Mouse (Mus musculus) liver, postnatal 0 days (tissue): ENCODE results near the gene Epas1. TPM values are rescaled to one million over a fixed set of nuclear protein-coding genes. Genes with fewer than 3 reads are reported as not detected.

Experiments
- ATAC-seq: fragments of 200-750 bp; cut with Nextera tagmentation; 2 replicates; pipeline ENCODE4 v1.8.0; 2017; ENCODE audit warnings: mild to moderate bottlenecking, moderate library complexity
- DNase-seq: peaks from one replicate; pipeline ENCODE4 v3.0.0-alpha.2; 2016
- H3K27ac ChIP-seq: fragments of 300-500 bp; sonication (generic); 2 replicates; pipeline ENCODE4 v1.5.1; 2014; ENCODE audit warnings: antibody characterized with exemption, moderate library complexity, mild to moderate bottlenecking, low read depth
- H3K27me3 ChIP-seq: fragments of 300-500 bp; sonication (generic); 2 replicates; pipeline ENCODE4 v1.6.1; 2014; ENCODE audit warnings: low read length, control low read depth, mixed read lengths; ENCODE audit not compliant: insufficient read depth
- H3K36me3 ChIP-seq: fragments of 300-500 bp; sonication (generic); replicated peaks from 2 replicates; pipeline ENCODE4 v1.6.1; 2014; ENCODE audit warnings: mild to moderate bottlenecking, control low read depth, low read length, moderate library complexity, mixed read lengths; ENCODE audit not compliant: insufficient read depth
- H3K4me1 ChIP-seq: fragments of 300-500 bp; sonication (generic); 2 replicates; pipeline ENCODE4 v1.6.1; 2014; ENCODE audit warnings: antibody characterized with exemption, mild to moderate bottlenecking, control low read depth; ENCODE audit not compliant: insufficient read depth
- H3K4me2 ChIP-seq: fragments of 300-500 bp; sonication (generic); 2 replicates; pipeline ENCODE4 v1.6.1; 2014; ENCODE audit warnings: low read depth, mild to moderate bottlenecking, low read length, moderate library complexity, mixed read lengths
- H3K4me3 ChIP-seq: fragments of 300-500 bp; sonication (generic); 2 replicates; pipeline ENCODE4 v1.5.1; 2014; ENCODE audit warnings: low read depth, low read length
- H3K9ac ChIP-seq: fragments of 300-500 bp; sonication (generic); replicated peaks from 2 replicates; pipeline ENCODE4 v1.6.1; 2014; ENCODE audit warnings: mild to moderate bottlenecking, moderate library complexity
- H3K9me3 ChIP-seq: fragments of 300-500 bp; sonication (generic); 2 replicates; pipeline ENCODE4 v1.6.1; 2016; ENCODE audit warnings: mild to moderate bottlenecking, control low read depth, low read length, mixed read lengths
- CTCF ChIP-seq: sonication (generic); IDR thresholded peaks from 2 replicates; pipeline ENCODE4 v1.5.1; 2016; ENCODE audit warnings: antibody characterized with exemption, low read depth
- EP300 ChIP-seq: IDR thresholded peaks from 2 replicates; pipeline ENCODE4 v1.6.1; 2016; ENCODE audit warnings: antibody characterized with exemption, low read depth, mild to moderate bottlenecking
- WGBS: fragments of 180-500 bp; shearing (Covaris S2); extraction: QIAGEN DNeasy Blood & Tissue Kit; methylation state at CpG from one replicate; pipeline ENCODE4 v1.1.7; 2014; ENCODE audit not compliant: insufficient replicate concordance; 5-methylcytosine and 5-hydroxymethylcytosine counted together
- polyA plus RNA-seq: library from polyadenylated mRNA; unstranded; fragments of >200 nt; fragmentation: Nextera tagmentation; extraction: Ambion mirVana; gene quantifications from 2 replicates; pipeline ENCODE4 v1.2.1, GENCODE M21; 2015

Gene Epas1
- polyA plus RNA-seq, 1 experiment from 2014 or later = 8.2 TPM

GRCm38 (mm10) chr17:86753931-86754805 is 668 bp downstream of the Epas1 start:
- Histone ChIP-seq H3K4me3 (peak overlapping the region; percentile 69), H3K4me2 (peak overlapping the region; percentile 63), H3K9me3 (no peaks in the 10 kb centered on the region), H3K9ac (peak overlapping the region; percentile 79), H3K4me1 (peaks cover 5% of the 10 kb centered on the region; the same call in 1 of the 2 replicates), H3K27ac (peak overlapping the region; percentile 84), H3K27me3 (peaks cover 22% of the 10 kb centered on the region), H3K36me3 (no peaks in the 10 kb centered on the region)
- peak; percentile 79 for ATAC-seq
- DNase-seq = peak; percentile 81
- TF ChIP-seq CTCF = no peak
- TF ChIP-seq EP300 = no peak
- under 1% methylated on average over 55 of the region's 55 CpGs for WGBS

DNA sequence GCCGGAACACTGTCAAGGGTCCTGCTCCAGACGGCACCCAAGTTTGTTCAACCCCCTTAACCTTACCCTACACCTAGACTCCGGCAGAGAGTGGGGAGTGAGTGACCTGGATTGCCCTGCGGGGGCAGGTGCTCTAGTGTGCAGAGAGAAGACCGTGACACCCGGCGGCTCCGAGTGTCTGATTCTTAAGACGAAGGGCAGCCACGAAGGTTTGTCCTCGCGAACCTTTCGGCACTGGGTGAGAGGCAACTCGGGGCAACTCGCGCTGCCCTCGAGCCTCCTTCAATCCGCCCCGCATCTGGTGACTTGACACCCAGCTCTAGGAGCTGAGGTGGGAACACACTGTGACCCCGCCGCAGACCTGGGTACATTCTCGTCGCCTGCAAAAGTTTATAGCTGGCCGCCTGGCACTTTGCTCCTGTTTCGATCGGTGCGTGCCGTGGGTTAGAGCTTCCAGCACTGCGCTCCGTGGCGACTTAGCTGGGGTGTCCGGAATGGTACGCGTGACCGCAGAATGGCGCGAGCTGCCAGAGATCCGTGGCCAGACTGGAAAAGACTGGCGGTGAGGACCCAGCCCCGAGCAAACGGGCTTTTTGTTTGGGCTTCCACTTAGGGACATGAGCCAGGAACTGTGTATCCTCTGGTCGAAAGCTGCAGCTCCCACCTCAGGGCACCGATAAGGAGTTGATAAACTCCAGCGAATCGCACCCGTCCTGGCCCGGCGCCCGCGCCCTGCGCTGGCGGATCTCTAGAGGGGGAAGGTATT is 1.5 kb downstream of the Epas1 start:
- peaks cover 10% of the 10 kb centered on the region for H3K4me1 ChIP-seq
- H3K27ac ChIP-seq = peak overlapping the region; percentile 84
- TF ChIP-seq EP300 (no peak), CTCF (no peak)
- H3K9me3 ChIP-seq = no peaks in the 10 kb centered on the region
- peaks cover 22% of the 10 kb centered on the region for H3K27me3 ChIP-seq
- DNase-seq (peak; percentile 40), ATAC-seq (no peak)
- H3K9ac ChIP-seq = peak overlapping the region; percentile 79
- no peaks in the 10 kb centered on the region for H3K36me3 ChIP-seq
- H3K4me3 ChIP-seq = peak overlapping the region; percentile 69
- WGBS = 3% methylated on average over 50 of the region's 52 CpGs
- H3K4me2 ChIP-seq = peak overlapping the region; percentile 63

GRCm38 (mm10) chr17:86755581-86756195 is 2.2 kb downstream of the Epas1 start:
- peak overlapping the region; percentile 84 for H3K27ac ChIP-seq
- peak overlapping the region; percentile 69 for H3K4me3 ChIP-seq
- H3K4me2 ChIP-seq = peak overlapping the region; percentile 63
- H3K9ac ChIP-seq = peak overlapping the region; percentile 79
- peaks cover 10% of the 10 kb centered on the region for H3K4me1 ChIP-seq
- DNase-seq (no peak), ATAC-seq (no peak)
- no peaks in the 10 kb centered on the region for H3K36me3 ChIP-seq
- H3K9me3 ChIP-seq = no peaks in the 10 kb centered on the region
- 24% methylated on average over 11 of the region's 11 CpGs for WGBS
- peaks cover 22% of the 10 kb centered on the region for H3K27me3 ChIP-seq
- TF ChIP-seq EP300 (no peak), CTCF (no peak)

- Histone ChIP-seq H3K36me3 (no peaks in the 10 kb centered on the region), H3K4me2 (peak overlapping the region; percentile 52), H3K9ac (peak overlapping the region; percentile 3; the same call in 1 of the 2 replicates), H3K27me3 (peaks cover 22% of the 10 kb centered on the region), H3K4me1 (peaks cover 17% of the 10 kb centered on the region), H3K9me3 (no peaks in the 10 kb centered on the region), H3K4me3 (no peak overlapping the region), H3K27ac (peak overlapping the region; percentile 75)
- DNase-seq (no peak), ATAC-seq (no peak)
- TF ChIP-seq CTCF (no peak), EP300 (no peak)
- 33% methylated on average over 2 of the region's 2 CpGs for WGBS
Measured at GRCm38 (mm10) chr17:86757621-86758020, 4.1 kb downstream of the Epas1 start.

DNA sequence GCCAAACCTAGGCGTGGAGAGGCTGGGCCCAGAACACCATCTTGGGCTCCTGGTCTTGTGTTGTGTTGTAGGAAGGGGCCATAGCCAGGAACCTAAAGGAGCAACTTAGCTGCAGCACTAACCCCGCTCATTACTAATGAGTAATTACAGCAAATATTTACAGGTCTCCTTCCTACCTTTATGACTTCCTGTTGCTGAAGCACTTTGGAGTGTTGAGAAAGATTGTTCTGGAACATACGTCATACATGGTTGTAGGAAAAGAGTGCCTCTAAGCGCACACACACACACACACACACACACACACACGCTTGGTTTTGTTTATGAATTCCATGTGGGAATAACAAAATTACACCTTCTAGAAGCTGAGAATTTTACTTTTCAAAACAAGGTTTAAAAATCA is 8.4 kb downstream of the Epas1 start:
- Histone ChIP-seq H3K4me3 (no peak overlapping the region), H3K4me2 (no peak overlapping the region), H3K27ac (peak overlapping the region; percentile 86), H3K4me1 (peaks cover 27% of the 10 kb centered on the region), H3K9me3 (no peaks in the 10 kb centered on the region), H3K27me3 (no peaks in the 10 kb centered on the region), H3K36me3 (no peaks in the 10 kb centered on the region), H3K9ac (no peak overlapping the region)
- ATAC-seq (peak; percentile 76), DNase-seq (peak; percentile 43)
- TF ChIP-seq CTCF (no peak), EP300 (peak; percentile 67)
- WGBS = 62% methylated on average over 5 of the region's 5 CpGs
